Mouse (Mus musculus) naive thymus-derived CD4-positive, alpha-beta T cell, adult 2 months (primary cell): ENCODE data around the gene Hapln3.

Experiments
- DNase-seq: peaks from one replicate; pipeline ENCODE4 v3.0.0-alpha.2; 2011; ENCODE audit warnings: low read depth

Hapln3 gene

DNA sequence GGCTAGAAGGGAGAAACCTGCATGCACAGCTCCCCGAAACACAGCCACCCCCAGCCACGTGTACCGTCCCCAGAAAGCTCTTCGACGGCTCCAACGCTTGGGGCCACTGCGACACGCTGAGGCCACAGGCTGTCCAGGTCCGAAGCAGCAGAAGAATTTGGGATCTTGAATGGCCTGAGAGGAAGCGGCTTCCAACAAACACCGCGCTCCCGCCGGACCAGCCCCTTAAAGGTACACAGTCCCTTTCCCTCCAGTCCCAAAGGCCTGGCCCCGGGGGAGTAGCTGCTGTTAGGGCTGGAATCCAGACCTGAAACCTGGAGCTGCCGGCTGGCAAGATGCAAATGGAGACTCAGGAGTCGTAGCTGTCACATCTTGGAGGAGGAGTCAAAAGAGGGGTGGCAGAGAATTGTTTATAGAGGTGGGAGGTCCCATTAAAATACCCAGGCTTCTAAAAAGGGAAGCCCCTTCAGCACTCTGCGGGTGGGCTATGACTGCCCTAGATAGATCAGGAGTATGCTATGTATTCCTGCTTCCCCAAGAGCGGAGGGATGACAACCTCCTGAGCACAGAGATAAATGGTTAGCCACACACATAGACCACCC is at the start of gene Hapln3:
Hapln3 (minus strand) TSS at position 176 of the 602 bp plus-strand sequence.
- DNase-seq = no peak

- no peak for DNase-seq
Observed at GRCm38 (mm10) chr7:79173800-79174199, 43.0 kb upstream of the Hapln3 start.

DNA sequence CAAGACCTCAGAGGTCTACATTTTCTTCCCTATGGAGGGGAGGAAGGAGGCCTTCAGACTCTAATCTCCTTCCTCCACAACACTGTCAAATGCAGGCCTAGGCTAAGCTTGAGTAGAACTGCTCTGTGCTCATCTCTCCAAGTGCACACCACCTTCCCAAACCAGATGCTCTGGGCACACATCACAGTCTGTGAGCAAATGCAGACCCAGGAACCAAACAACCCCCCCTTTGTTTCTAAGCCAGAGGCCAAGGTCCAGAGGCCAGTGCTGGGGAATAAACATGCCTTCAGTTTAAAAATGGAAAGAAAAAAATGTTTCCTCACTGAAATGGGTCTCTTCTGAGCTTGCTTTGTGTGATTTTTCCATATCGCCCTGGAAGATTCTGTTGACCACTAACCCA is 41.0 kb upstream of the Hapln3 start:
- no peak for DNase-seq

DNA sequence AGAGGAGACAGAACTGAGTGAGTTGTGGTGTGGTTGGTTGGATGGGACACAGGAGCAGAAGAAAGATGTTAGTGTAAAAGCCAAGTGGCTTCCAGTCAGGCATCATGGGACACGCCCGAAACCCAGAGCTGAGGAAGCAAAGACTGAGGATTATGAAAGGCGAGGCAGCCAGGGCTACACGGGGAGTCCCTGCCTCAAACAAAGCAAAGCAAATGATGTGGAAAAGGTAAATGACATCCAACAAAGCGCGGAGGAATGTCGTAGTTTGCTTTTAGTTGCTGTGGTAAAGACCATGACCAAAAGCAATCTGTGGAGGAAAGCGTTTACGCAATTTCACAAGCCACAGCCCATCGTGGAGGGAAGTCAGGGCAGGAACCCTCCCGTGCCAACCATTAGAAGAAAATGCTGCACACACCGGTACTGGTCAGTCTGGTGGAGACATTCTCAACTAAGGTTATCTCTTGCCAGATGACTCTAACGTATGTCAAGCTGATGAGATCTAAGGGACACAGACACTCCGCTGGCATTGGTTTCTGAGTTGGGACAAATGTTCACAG is 36.3 kb upstream of the Hapln3 start:
- no peak for DNase-seq

GRCm38 (mm10) chr7:79159406-79159805 is 28.6 kb upstream of the Hapln3 start:
- no peak for DNase-seq

DNA sequence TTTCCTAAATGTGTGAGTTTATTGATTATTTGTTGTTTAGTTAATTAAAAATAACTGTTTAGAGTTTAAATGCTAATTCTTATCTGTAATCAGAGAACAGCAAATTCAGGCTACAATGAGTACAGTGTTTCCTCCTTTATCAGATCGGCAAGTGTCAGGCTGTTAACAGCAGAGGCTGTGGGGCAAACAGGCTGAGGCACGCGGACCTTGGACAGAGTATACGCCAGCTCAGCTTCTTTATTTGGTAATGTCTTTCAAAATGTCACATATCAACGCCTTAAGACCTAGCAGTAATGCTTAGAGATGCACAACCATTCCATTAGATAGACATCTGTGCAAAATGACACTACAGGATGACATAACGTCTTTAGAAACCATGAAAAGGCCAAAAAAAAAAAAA is 18.7 kb upstream of the Hapln3 start:
- DNase-seq = no peak

DNA sequence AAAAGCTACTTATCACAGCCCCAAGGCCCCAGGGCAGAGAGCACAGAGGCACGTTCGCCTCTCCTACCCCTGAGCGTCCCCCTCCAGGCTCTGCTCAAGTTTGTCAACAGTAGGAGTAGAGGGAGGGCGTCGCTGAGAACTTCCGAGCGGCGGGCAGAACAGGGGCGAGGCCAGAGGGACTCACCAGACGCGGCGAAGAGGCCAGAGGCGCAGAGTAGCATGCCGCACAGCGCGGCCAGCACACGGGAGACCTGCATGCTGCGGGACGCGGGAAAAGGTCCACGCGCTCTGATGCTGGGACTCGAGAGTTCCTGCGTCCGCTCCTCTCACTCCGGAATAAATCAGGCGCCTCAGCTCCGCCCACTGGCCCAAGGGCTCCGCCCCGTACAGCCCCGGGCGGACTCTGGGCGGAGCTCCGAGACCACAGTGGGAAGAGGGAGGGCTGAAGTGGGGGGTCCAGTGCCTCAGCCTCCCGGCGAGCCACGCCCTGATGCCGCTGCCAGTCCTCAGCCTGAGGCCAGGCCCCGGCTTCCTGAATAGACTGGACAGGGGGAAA is 18.0 kb upstream of the Hapln3 start, which contains the start of gene Mfge8:
Mfge8 (minus strand) TSS at position 350 of the 556 bp plus-strand sequence.
- DNase-seq = peak; percentile 68

DNA sequence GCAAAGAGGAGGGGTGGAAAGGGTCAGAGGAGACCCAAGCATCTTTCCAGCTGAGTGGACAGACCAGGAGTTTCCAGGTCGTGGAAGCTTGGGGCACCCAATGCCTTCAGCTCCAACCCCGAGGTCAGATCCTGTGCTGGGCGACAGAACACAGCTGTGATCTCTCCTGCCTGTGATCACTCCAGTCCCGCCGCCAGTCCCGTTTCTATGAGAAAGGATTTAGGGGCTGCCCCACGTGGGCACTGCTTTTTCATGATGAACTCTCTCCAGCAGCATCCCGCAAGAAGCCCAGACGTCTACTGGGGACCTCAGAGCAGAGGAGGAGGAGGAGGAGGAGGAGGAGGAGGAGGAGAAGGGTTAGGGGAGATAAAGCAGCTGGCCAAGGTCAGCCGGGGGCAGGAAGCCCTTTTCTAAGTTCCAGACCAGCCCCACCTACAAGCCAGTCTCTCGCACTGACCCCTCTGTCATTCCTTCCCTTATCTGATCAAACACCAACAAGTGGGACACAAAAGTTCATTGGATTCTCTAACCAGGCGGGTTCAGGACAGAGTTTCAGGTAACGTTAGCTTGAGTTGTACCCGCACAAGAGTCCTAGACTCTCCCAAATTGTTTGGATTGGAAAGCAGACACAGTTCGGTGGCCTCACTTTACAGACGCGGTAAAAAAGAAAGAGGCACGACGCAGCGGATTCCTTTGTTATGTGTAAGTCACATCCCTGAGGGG is 17.3 kb upstream of the Hapln3 start:
- DNase-seq = no peak

GRCm38 (mm10) chr7:79147011-79147837 is 16.4 kb upstream of the Hapln3 start:
- no peak for DNase-seq

GRCm38 (mm10) chr7:79140897-79141296 is 10.1 kb upstream of the Hapln3 start:
- DNase-seq = peak; percentile 74

DNA sequence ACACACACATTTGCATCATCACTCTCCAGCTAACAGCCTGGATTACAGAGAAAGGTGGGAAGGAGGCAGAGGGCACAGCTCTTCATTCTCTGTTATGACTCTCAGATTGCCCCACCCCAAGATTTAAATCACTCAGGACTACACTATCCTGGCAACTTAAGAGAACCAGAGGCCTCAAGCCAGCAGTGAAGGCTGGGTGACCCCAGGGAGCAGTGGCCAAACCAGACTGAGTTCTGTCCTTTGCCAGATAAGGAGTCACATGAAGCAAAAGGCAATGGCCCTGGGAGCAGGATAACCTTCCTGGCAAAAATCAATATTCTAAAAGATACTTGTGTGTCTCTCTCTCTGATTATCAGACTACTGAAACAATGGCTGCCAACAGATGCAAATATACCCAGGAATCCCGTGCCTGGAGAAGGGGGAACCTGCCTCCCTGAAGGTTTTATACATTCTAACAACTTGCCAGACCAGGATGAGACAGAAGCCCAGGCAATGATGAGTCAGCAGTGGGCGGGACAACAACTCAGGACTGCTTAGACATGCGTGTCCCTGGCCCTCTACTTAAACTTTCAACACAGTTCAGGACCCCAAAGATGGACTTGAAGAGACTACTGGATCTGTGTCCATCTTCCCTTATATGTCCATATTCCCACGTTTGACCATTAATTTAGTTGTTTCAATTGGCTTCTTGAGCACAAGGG is 9.2 kb upstream of the Hapln3 start:
- no peak for DNase-seq

DNA sequence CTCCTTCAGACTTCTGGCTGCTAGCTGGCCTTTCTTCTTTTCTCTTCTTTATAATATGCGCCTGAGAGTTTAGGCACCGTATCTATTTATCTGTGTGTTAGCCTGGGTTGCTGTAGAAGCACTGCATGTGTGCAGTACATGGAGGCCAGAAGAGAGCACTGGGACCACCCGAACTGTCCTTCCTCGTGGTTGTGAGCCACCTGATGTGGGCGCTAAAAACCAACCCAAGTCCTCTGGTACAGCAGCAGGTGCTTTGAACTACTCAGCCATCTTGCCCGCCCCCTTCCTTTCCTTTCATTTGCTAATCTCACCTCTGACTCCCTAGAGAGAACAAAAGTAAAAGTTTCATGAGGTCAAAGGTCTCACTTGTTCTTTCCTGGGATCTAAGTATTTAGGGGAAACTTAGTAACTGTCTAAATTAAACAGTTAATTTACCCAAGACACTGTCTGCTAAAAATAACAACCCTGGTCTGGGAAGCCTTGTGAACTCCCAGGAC is 8.6 kb upstream of the Hapln3 start:
- DNase-seq = peak; percentile 21

DNA sequence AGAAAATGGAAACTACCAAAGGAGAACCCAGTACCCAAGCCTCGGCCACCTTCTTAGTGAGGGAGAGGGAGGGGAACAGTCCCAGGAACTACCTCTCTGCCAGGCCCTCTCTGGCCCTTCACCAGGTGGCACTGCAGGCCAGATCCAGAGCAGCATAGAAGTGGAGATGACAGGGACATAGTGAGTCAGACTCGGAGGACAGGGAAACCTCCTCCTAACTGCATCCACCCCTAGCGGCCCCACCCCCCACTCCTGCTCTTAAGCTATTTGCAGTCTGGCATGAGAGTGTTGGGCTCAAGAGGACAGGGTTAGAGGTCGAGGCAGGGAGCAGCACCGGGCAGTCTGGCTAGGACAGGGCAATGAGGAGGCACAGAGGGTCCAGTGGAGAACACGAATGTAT is 2.6 kb upstream of the Hapln3 start:
- no peak for DNase-seq

GRCm38 (mm10) chr7:79130385-79130784 is 433 bp downstream of the Hapln3 start:
- DNase-seq = no peak

DNA sequence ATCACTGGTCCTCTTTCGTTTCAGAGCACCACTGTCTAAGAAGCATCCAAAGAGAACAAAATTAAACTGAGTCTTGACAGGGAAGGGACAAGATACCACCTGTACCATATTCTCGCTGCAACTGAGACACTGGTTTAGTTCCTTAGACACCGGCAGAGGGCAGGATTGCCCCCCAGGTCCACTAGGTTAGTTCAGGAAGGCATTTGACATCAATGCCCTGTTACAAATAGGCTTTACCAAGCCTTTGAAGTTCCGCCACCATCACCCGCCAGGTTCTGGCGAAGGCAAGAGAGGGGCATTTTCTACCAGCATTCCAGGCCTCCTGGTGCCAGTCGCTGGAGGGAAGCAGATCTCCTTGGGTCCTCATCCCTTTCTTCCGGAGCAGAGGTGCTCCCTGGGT is 935 bp downstream of the Hapln3 start:
- no peak for DNase-seq

DNA sequence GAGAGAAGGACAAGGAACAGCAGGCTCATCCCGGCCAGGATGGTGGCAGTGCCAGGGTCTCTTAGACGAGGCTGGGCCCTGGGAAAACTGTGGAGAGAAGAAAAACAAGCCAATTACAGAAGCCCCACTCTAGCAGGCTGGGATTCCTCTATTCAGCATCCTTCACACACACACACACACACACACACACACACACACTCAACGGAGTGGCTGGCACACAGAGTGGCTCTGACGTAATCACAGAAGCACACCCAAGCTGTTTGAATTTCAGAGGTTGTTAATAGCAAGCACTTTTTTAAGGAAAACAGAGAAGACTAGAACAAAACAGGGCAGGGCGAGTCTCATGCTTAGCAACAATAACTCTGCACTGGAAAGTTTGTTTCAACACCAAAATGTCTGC is 7.4 kb downstream of the Hapln3 start:
- DNase-seq = no peak

GRCm38 (mm10) chr7:79113848-79114247 is 17.0 kb downstream of the Hapln3 start:
- no peak for DNase-seq

DNA sequence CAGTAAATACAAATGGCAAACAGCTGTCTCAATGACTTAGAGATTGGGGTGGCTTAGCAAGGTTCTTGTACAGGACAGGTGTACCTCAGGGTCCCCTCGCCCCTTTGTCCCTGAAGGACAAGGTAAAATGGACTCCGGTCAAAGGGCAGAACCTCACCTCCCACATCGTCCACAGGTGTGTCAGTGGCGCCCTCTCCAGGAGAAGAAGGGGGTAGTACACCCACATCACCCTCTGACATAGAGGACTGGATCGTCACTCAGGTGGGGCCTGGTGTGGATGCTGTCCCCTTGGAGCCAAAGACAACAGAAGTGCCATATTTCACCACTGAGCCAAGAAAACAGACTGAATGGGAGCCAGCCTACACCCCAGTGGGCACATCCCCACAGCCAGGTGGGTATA is 34.3 kb downstream of the Hapln3 start:
- no peak for DNase-seq

DNA sequence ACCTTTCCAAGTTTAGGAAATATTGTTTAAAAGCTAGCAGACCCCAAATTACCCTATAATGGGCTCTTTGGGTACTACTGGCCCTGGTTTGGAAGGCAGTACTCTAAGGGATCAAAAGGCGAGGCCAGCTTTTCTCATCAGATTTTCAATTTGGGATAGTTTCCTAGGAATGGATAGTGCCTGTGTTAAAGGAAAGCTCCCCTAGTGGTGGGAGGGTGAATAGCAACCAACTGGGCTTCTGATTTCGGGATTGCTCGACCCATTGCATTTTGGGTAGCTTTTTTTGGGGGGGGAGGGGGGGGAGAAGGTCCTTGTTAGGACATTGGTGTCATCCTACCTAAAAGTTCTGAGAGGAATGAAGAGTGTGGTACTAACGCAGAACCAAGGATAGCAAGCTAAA is 41.7 kb downstream of the Hapln3 start:
- DNase-seq = peak; percentile 12

DNA sequence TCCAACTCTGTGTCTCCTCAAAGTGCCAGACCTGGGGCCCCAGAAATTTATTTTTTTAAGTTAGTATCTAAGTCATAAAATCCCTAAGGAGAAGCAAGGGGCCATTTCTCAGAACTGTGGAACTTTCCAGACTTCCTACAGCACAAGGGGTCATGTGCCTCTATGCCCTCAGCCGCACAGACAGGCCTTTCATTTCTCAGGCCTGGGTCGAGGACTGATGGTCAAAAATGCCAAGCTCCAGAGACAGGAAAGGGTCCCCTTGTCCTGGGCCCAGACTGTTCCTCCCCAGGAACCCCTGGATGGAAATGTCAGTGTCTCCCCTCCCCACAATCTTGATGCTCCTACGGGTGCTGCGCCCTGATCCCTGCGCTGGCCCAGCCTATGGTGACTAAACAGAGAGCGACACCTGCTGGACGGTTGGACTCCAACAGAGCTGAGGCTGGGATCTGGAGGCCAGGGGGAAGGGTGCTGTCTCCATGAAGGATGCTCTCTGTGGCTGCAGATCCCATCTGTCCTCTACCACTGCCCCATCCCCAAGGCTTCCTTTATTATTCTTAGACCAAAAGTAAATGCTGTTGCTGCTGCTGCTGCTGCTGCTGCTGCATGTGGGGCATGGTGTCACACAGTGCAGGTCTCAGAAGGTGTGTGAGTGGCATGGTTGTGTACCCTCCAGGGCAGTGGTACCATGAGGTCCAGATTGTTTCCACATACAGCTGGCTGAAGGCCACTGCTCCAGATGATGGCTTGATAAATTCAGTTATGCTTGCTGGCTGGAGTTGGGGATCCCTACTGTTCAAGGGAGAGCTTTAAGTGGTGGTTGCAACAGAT is 50.0 kb downstream of the Hapln3 start:
- peak; percentile 38 for DNase-seq

DNA sequence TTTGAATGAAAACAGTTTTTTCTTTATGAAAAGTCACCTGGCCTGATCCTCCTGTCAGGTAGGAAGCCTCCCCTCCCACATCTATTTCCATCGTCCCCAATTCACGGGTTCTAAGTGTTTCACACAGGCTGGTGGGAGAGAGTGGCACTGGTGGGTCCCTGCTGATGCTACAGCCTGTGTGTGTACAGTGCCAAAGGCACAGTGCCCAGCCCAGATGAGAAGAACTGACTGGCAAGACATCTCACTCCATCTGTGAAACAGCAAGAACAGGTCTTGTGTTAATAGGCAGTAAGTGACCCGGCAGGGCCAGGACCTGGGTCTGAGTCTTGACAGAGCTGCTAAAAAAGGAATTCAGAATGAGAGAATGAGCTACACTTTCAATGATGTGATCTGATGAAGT is 51.6 kb downstream of the Hapln3 start:
- no peak for DNase-seq
